Mouse (Mus musculus) stomach, postnatal 0 days (tissue): ENCODE measurements at regions not wholly inside any gene's neighbourhood (a gene's known extent, or its start where the extent isn't known, plus 50 kb on each side); places are given as distances from the start of the nearest gene placed in this dataset.

Experiments used
- ATAC-seq: fragments of 200-750 bp; cut with Nextera tagmentation; 2 replicates; pipeline ENCODE4 v1.8.0; 2017; ENCODE audit not compliant: low FRiP score, low TSS enrichment
- DNase-seq: peaks from one replicate; pipeline ENCODE4 v3.0.0-alpha.2; 2016; ENCODE audit warnings: low spot score
- H3K27ac ChIP-seq: fragments of 300-500 bp; sonication (generic); replicated peaks from 2 replicates; pipeline ENCODE4 v1.5.1; 2014; ENCODE audit warnings: mild to moderate bottlenecking, control low read depth
- H3K27me3 ChIP-seq: fragments of 300-500 bp; sonication (generic); 2 replicates; pipeline ENCODE4 v1.6.1; 2014; ENCODE audit warnings: low read length; ENCODE audit not compliant: control insufficient read depth, insufficient read depth
- H3K36me3 ChIP-seq: fragments of 300-500 bp; sonication (generic); 2 replicates; pipeline ENCODE4 v1.6.1; 2014; ENCODE audit warnings: low read length, mixed read lengths; ENCODE audit not compliant: control insufficient read depth, insufficient read depth
- H3K4me1 ChIP-seq: fragments of 300-500 bp; sonication (generic); replicated peaks from 2 replicates; pipeline ENCODE4 v1.6.1; 2014; ENCODE audit warnings: antibody characterized with exemption; ENCODE audit not compliant: control insufficient read depth, insufficient read depth
- H3K4me2 ChIP-seq: fragments of 300-500 bp; sonication (generic); replicated peaks from 2 replicates; pipeline ENCODE4 v1.6.1; 2014; ENCODE audit warnings: low read depth, mild to moderate bottlenecking, control low read depth, moderate library complexity
- H3K4me3 ChIP-seq: fragments of 300-500 bp; sonication (generic); 2 replicates; pipeline ENCODE4 v1.5.1; 2014; ENCODE audit warnings: low read depth, low read length, control low read depth
- H3K9ac ChIP-seq: fragments of 300-500 bp; sonication (generic); 2 replicates; pipeline ENCODE4 v1.6.1; 2014; ENCODE audit warnings: mild to moderate bottlenecking, low read length, control low read depth, mixed read lengths
- H3K9me3 ChIP-seq: fragments of 300-500 bp; sonication (generic); 2 replicates; pipeline ENCODE4 v1.6.1; 2016; ENCODE audit warnings: low read length; ENCODE audit not compliant: control insufficient read depth
- CTCF ChIP-seq: IDR thresholded peaks from 2 replicates; pipeline ENCODE4 v1.5.1; 2016; ENCODE audit warnings: antibody characterized with exemption, low read depth, mild to moderate bottlenecking, moderate library complexity
- EP300 ChIP-seq: optimal IDR thresholded peaks from 2 replicates; pipeline ENCODE3; 2016; ENCODE audit warnings: antibody characterized with exemption
- WGBS: fragments of 180-500 bp; shearing (Covaris S2); extraction: QIAGEN DNeasy Blood & Tissue Kit; methylation state at CpG from one replicate; pipeline ENCODE4 v1.1.7; 2014; 5-methylcytosine and 5-hydroxymethylcytosine counted together

GRCm38 (mm10) chr19:49415326-49415725, 1209.5 kb downstream of the Sorcs3 start:
- WGBS = 55% methylated on average over 2 of the region's 2 CpGs
- TF ChIP-seq CTCF (no peak), EP300 (no peak)
- H3K36me3 ChIP-seq = no peaks in the 10 kb centered on the region
- no peak overlapping the region for H3K27ac ChIP-seq
- DNase-seq (no peak), ATAC-seq (no peak)
- H3K9ac ChIP-seq = no peak overlapping the region
- no peaks in the 10 kb centered on the region for H3K27me3 ChIP-seq
- no peaks in the 10 kb centered on the region for H3K9me3 ChIP-seq
- no peaks in the 10 kb centered on the region for H3K4me1 ChIP-seq
- H3K4me2 ChIP-seq = no peak overlapping the region
- H3K4me3 ChIP-seq = no peak overlapping the region

- no peak overlapping the region for H3K4me3 ChIP-seq
- H3K4me1 ChIP-seq = no peaks in the 10 kb centered on the region
- ATAC-seq (no peak), DNase-seq (no peak)
- H3K27me3 ChIP-seq = no peaks in the 10 kb centered on the region
- H3K27ac ChIP-seq = no peak overlapping the region
- no peak overlapping the region for H3K9ac ChIP-seq
- TF ChIP-seq CTCF (no peak), EP300 (no peak)
- no peaks in the 10 kb centered on the region for H3K9me3 ChIP-seq
- WGBS = 70% methylated on average over 7 of the region's 7 CpGs
- H3K4me2 ChIP-seq = no peak overlapping the region
- no peaks in the 10 kb centered on the region for H3K36me3 ChIP-seq
Measured at GRCm38 (mm10) chr19:49423059-49423900, 1217.5 kb downstream of the Sorcs3 start.
